Mouse (Mus musculus) ES-E14 (cell line): ENCODE data around the gene Lor. TPM values are rescaled to one million over a fixed set of nuclear protein-coding genes. Genes with fewer than 3 reads are reported as not detected.
A peak's percentile ranks its signal among the peaks of the same experiment; 100 is the strongest.

Experiments used
- DNase-seq: peaks from one replicate; pipeline ENCODE4 v3.0.0-alpha.2; 2013; ENCODE audit warnings: low read depth, low spot score
- H3K27ac ChIP-seq: 2 replicates; pipeline ENCODE4 v1.5.1; 2012; ENCODE audit warnings: low read depth, mild to moderate bottlenecking, low read length, moderate library complexity, mixed read lengths; ENCODE audit not compliant: poor library complexity, insufficient read depth, severe bottlenecking
- H3K36me3 ChIP-seq: 2 replicates; pipeline ENCODE4 v1.6.1; 2012; ENCODE audit warnings: mild to moderate bottlenecking, low read length, moderate library complexity, mixed read lengths; ENCODE audit not compliant: control insufficient read depth, poor library complexity, insufficient read depth, severe bottlenecking
- H3K4me1 ChIP-seq, 2 experiments: fragments of 150-350 bp in 1 of 2; sonication (generic) in 1 of 2; 2 replicates each; pipeline ENCODE4 v1.6.1; 2012; ENCODE audit warnings: low read length in 2 of 2, mild to moderate bottlenecking in 1 of 2, mixed read lengths in 1 of 2; ENCODE audit not compliant: control insufficient read depth in 2 of 2, insufficient read depth in 2 of 2, poor library complexity in 1 of 2
- H3K4me3 ChIP-seq, 2 experiments: fragments of 150-350 bp in 1 of 2; sonication (generic) in 1 of 2; 2 replicates each; pipeline ENCODE4 v1.5.1; 2012; ENCODE audit warnings: low read length in 2 of 2, low read depth in 1 of 2, mild to moderate bottlenecking in 1 of 2, mixed read lengths in 1 of 2; ENCODE audit not compliant: insufficient read depth in 1 of 2, poor library complexity in 1 of 2, severe bottlenecking in 1 of 2
- H3K9ac ChIP-seq: 2 replicates; pipeline ENCODE4 v1.6.1; 2012; ENCODE audit warnings: low read depth, mild to moderate bottlenecking, low read length, mixed read lengths; ENCODE audit not compliant: poor library complexity, insufficient read depth, severe bottlenecking
- H3K9me3 ChIP-seq: fragments of 150-350 bp; sonication (generic); 2 replicates; pipeline ENCODE4 v1.6.1; 2012; ENCODE audit warnings: low read depth, mild to moderate bottlenecking, low read length; ENCODE audit not compliant: control insufficient read depth, insufficient read depth
- CHD2 ChIP-seq: IDR thresholded peaks from 2 replicates; pipeline ENCODE4 v1.6.1; 2014; ENCODE audit warnings: mild to moderate bottlenecking, low read depth, low read length, inconsistent platforms
- HCFC1 ChIP-seq: IDR thresholded peaks from 2 replicates; pipeline ENCODE4 v1.6.1; 2012; ENCODE audit warnings: low read length, inconsistent platforms, borderline replicate concordance; ENCODE audit not compliant: insufficient read depth
- MAFK ChIP-seq: IDR thresholded peaks from 2 replicates; pipeline ENCODE4 v1.6.1; 2014; ENCODE audit warnings: mild to moderate bottlenecking, low read depth, low read length, inconsistent platforms; ENCODE audit not compliant: insufficient read depth
- ZC3H11A ChIP-seq: IDR thresholded peaks from 2 replicates; pipeline ENCODE4 v1.6.1; 2012; ENCODE audit warnings: low read depth, mild to moderate bottlenecking, inconsistent platforms, low read length, borderline replicate concordance
- ZNF384 ChIP-seq: IDR thresholded peaks from 2 replicates; pipeline ENCODE4 v1.6.1; 2012; ENCODE audit warnings: low read depth, low read length, inconsistent platforms
- in situ Hi-C, 2 experiments: fragments of 600-800 bp; cut with MboI; formaldehyde crosslinking; loops; one replicate each; pipeline ENCODE4 v1.15.1; 2025; ENCODE audit warnings: low sequenced_read_pairs in 2 of 2, inconsistent platforms in 1 of 2; ENCODE audit not compliant: unreplicated experiment in 2 of 2
- total RNA-seq: library from RNA; depleted of rRNA; stranded (reverse); fragments of 300-350 nt; gene quantifications from 2 replicates; pipeline ENCODE4 v1.2.3, GENCODE M21; 2012; rRNA removed

Gene Lor
- total RNA-seq, 1 experiment = 0.40 TPM

DNA sequence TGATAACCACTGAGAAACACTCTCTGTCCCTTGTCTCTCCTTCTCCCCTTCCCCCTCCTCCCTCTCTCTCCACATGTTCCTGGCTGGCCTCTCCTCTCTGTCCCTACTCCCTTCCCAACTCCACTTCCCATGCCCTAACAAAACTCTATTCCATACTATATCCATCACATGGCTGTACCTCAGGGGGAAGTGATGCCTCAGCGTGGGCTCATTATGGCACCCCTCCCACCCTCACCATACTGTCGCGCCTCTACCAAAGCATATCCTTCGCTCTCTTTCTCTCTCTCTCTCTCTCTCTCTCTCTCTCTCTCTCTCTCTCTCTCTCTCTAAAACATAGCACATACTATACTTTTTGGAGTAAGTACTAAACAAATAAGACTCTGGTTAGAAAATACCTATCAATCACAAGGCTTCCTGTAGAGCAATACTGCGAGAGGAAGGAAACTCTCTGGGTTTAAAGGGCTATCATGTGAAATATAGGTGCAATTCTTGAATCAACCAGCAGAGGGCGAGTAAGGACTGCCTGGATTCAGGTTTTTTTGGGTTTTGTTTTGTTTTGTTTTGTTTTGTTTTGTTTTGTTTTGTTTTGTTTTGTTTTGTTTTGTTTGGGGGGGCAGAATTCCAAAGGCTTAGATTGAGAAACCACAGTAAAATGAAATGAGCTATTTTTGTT, 32.4 kb downstream of the Lor start:
- in situ Hi-C loops = no loop called here
- no peak overlapping the region for H3K27ac ChIP-seq
- H3K9ac ChIP-seq = no peak overlapping the region
- no peaks in the 10 kb centered on the region for H3K4me1 ChIP-seq
- DNase-seq = peak; percentile 33
- no peak for TF ChIP-seq CHD2
- TF ChIP-seq MAFK = no peak
- TF ChIP-seq ZC3H11A = no peak
- TF ChIP-seq ZNF384 = no peak
- TF ChIP-seq HCFC1 = no peak
- no peaks in the 10 kb centered on the region for H3K9me3 ChIP-seq
- H3K4me3 ChIP-seq = no peak overlapping the region
- H3K36me3 ChIP-seq = no peaks in the 10 kb centered on the region

DNA sequence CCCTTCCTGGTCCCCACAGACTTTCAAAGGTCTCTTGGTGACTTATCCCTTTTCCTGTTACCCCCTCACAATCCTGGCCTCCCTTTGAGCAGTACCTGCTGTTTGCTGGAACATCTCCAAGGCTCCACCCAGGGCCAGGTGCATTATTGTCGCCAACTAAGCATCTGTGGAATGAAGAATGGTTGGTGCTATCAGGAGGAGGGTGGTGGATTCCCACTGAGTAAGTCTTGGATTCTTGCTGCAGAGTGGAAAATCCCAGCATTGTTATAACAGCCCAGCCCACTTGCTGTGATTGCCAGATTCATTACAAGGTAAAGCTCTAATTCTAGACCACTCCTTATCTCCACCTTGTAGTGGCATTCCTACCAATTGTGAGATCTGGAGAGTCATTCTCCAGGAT, 49.0 kb downstream of the Lor start:
- DNase-seq = no peak
- Histone ChIP-seq H3K27ac (no peak overlapping the region), H3K9ac (no peak overlapping the region), H3K4me1 (peaks cover 0 to 2% of the 10 kb centered on the region in 2 experiments; a peak in 1 of 4 replicates), H3K9me3 (no peaks in the 10 kb centered on the region), H3K4me3 (no peak overlapping the region), H3K36me3 (no peaks in the 10 kb centered on the region)
- TF ChIP-seq ZC3H11A (no peak), CHD2 (no peak), HCFC1 (no peak), ZNF384 (no peak), MAFK (no peak)
- in situ Hi-C loops = no loop called here

GRCm38 (mm10) chr3:92033203-92033602, 49.7 kb downstream of the Lor start:
- Histone ChIP-seq H3K27ac (no peak overlapping the region), H3K9me3 (no peaks in the 10 kb centered on the region), H3K4me1 (peaks cover 0 to 2% of the 10 kb centered on the region in 2 experiments; a peak in 1 of 4 replicates), H3K9ac (no peak overlapping the region), H3K4me3 (no peak overlapping the region), H3K36me3 (no peaks in the 10 kb centered on the region)
- TF ChIP-seq HCFC1 (no peak), ZC3H11A (no peak), ZNF384 (no peak), MAFK (no peak), CHD2 (no peak)
- DNase-seq = no peak
- in situ Hi-C loops = no loop called here

Other genes starting within 250 kb of the Lor start
- gene Pglyrp3, start 68.6 kb downstream of the Lor start, total RNA-seq = not detected in 2 replicates
- gene Prr9, start 40.8 kb upstream of the Lor start, total RNA-seq = not detected in 2 replicates
- gene Lelp1, start 59.6 kb upstream of the Lor start, total RNA-seq = not detected in 2 replicates
- not detected in 2 replicates for gene Sprr2a1, start 132.7 kb upstream of the Lor start, total RNA-seq
- 0.48 and 2.7 TPM in 2 replicates for gene Sprr2a2, start 132.8 kb upstream of the Lor start, total RNA-seq
- not detected in 2 replicates for gene Sprr2a3, start 202.3 kb upstream of the Lor start, total RNA-seq
- not detected in 2 replicates for gene Sprr2b, start 233.5 kb upstream of the Lor start, total RNA-seq